Mouse (Mus musculus) forebrain, embryonic 11.5 days (tissue): ENCODE measurements around the gene Grb2. TPM values are rescaled to one million over a fixed set of nuclear protein-coding genes. Genes with fewer than 3 reads are reported as not detected.
A peak's percentile ranks its signal among the peaks of the same experiment; 100 is the strongest.

Source experiments
- ATAC-seq: fragments of 200-750 bp; cut with Nextera tagmentation; replicated peaks from 2 replicates; pipeline ENCODE4 v1.8.0; 2017; ENCODE audit warnings: moderate TSS enrichment; ENCODE audit not compliant: low FRiP score
- DNase-seq: peaks from one replicate; pipeline ENCODE4 v3.0.0-alpha.2; 2017; ENCODE audit warnings: low spot score
- H3K27ac ChIP-seq: fragments of 300-500 bp; sonication (generic); 2 replicates; pipeline ENCODE4 v1.5.1; 2014; ENCODE audit warnings: low read depth, low read length
- H3K27me3 ChIP-seq: fragments of 300-500 bp; sonication (generic); 2 replicates; pipeline ENCODE4 v1.6.1; 2014; ENCODE audit warnings: mild to moderate bottlenecking, low read length, mixed read lengths; ENCODE audit not compliant: control insufficient read depth, insufficient read depth
- H3K36me3 ChIP-seq: fragments of 300-500 bp; sonication (generic); 2 replicates; pipeline ENCODE4 v1.6.1; 2014; ENCODE audit warnings: mild to moderate bottlenecking, low read length, moderate library complexity, mixed read lengths; ENCODE audit not compliant: control insufficient read depth, insufficient read depth
- H3K4me1 ChIP-seq: fragments of 300-500 bp; sonication (generic); replicated peaks from 2 replicates; pipeline ENCODE4 v1.6.1; 2014; ENCODE audit warnings: low read length, mixed read lengths; ENCODE audit not compliant: control insufficient read depth, insufficient read depth
- H3K4me2 ChIP-seq: fragments of 300-500 bp; sonication (generic); 2 replicates; pipeline ENCODE4 v1.6.1; 2014; ENCODE audit warnings: low read depth, mild to moderate bottlenecking, low read length, moderate library complexity, mixed read lengths; ENCODE audit not compliant: severe bottlenecking
- H3K4me3 ChIP-seq: fragments of 300-500 bp; sonication (generic); 2 replicates; pipeline ENCODE4 v1.5.1; 2014; ENCODE audit warnings: low read depth, low read length
- H3K9ac ChIP-seq: fragments of 300-500 bp; sonication (generic); 2 replicates; pipeline ENCODE4 v1.6.1; 2014; ENCODE audit warnings: low read length
- H3K9me3 ChIP-seq: fragments of 300-500 bp; sonication (generic); 2 replicates; pipeline ENCODE4 v1.6.1; 2016; ENCODE audit warnings: low read length, mixed read lengths; ENCODE audit not compliant: control insufficient read depth
- WGBS: fragments of 180-500 bp; shearing (Covaris S2); extraction: QIAGEN DNeasy Blood & Tissue Kit; methylation state at CpG from one replicate; pipeline ENCODE4 v1.1.7; 2014; 5-methylcytosine and 5-hydroxymethylcytosine counted together
- polyA plus RNA-seq: library from polyadenylated mRNA; unstranded; fragments of >200 nt; fragmentation: Nextera tagmentation; extraction: Ambion mirVana; gene quantifications from 2 replicates; pipeline ENCODE4 v1.2.1, GENCODE M21; 2014

The Grb2 gene
- polyA plus RNA-seq, 1 experiment from 2014 or later: 63.0 TPM

- Histone ChIP-seq H3K9me3 (no peaks in the 10 kb centered on the region), H3K27ac (peak overlapping the region; percentile 89), H3K4me2 (peak overlapping the region; percentile 65), H3K4me3 (peak overlapping the region; percentile 98), H3K27me3 (no peaks in the 10 kb centered on the region), H3K9ac (peak overlapping the region; percentile 95), H3K4me1 (peaks cover 7% of the 10 kb centered on the region; the same call in 1 of the 2 replicates), H3K36me3 (no peaks in the 10 kb centered on the region)
- under 1% methylated on average over 23 of the region's 23 CpGs for WGBS
- ATAC-seq (peak; percentile 73), DNase-seq (peak; percentile 70)
Measured at GRCm38 (mm10) chr11:115708956-115709828, 795 bp upstream of the Grb2 start.

DNA sequence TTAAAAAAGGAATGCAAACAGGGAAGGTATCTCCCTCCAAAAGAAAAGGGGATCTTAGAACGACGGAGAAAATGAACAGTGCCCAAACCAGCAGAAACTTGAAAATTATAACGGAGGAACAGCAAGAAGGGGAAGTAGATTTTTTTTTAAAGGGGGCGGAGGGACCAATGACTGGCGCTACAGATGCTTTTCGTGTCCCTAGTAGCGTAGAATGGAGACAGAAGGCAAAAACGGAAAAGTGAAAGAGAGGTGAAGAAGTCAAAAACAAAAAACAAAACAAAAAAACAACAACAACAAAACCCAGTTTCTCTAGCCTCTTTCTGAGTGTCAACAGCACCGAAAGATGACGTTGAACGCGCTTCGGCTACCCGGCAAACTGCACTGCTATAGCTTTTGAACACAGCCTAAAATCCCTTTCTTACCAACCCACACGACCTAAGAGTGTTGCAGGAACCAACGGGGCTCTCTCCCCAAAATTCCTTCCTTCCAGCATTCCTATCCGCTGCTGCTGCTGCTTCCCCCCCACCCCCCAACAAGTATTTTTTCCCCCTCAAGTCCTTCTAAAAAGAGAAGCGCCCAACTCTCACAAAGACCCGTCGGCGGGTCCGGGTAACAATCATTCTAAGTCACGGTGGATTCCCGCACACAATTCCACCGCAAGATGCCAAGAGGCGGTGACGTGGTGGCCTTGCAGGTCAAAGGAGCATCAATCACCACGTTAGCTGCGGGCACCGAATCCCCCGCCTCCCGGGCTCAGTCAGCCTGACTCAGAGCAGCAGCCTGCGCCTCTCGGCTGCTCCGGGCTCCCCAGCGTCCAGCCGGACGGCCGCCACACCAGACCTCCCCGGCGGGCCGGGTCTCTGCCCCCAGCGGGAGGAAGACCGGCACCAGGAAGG lies 836 bp downstream of the Grb2 start:
- peak; percentile 58 for ATAC-seq
- no peaks in the 10 kb centered on the region for H3K9me3 ChIP-seq
- WGBS: under 1% methylated on average over 42 of the region's 44 CpGs

DNA sequence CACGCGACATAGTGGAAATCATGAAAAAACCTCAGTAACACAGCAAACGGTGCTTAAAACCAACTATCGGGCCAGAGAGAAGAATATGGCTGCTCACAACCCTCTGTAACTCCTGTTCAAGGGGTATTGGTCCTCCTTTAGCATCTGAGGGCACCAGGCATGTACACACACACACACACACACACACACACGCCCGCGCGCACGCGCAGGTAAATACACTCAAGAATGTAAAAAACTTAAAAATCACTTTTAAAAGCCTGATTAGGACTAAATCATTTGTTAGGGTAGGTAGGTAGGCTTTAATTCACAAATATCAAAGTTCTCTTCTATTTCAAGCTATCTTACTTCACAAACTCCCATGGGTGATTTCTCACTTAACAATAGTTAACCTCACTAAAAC lies 1.8 kb downstream of the Grb2 start:
- H3K36me3 ChIP-seq: no peaks in the 10 kb centered on the region
- 92% methylated on average over 10 of the region's 10 CpGs for WGBS
- H3K27me3 ChIP-seq: no peaks in the 10 kb centered on the region
- H3K9me3 ChIP-seq: no peaks in the 10 kb centered on the region
- no peak for ATAC-seq
- no peak overlapping the region for H3K4me3 ChIP-seq
- peak overlapping the region; percentile 95; the same call in 1 of the 2 replicates for H3K9ac ChIP-seq
- peaks cover 7% of the 10 kb centered on the region; the same call in 1 of the 2 replicates for H3K4me1 ChIP-seq
- H3K27ac ChIP-seq: no peak overlapping the region
- DNase-seq: peak; percentile 38
- peak overlapping the region; percentile 78; the same call in 1 of the 2 replicates for H3K4me2 ChIP-seq

More for the DNA sequence above, 836 bp downstream of the Grb2 start:
- peak overlapping the region; percentile 89 for H3K27ac ChIP-seq
- peaks cover 7% of the 10 kb centered on the region; the same call in 1 of the 2 replicates for H3K4me1 ChIP-seq
- H3K4me2 ChIP-seq: peak overlapping the region; percentile 78
- H3K9ac ChIP-seq: peak overlapping the region; percentile 95
- peak; percentile 77 for DNase-seq
- peak overlapping the region; percentile 98 for H3K4me3 ChIP-seq
- no peaks in the 10 kb centered on the region for H3K36me3 ChIP-seq
- no peaks in the 10 kb centered on the region for H3K27me3 ChIP-seq

GRCm38 (mm10) chr11:115705561-115705960 lies 2.8 kb downstream of the Grb2 start:
- Histone ChIP-seq H3K36me3 (no peaks in the 10 kb centered on the region), H3K4me3 (no peak overlapping the region), H3K27me3 (no peaks in the 10 kb centered on the region), H3K9me3 (no peaks in the 10 kb centered on the region), H3K4me2 (no peak overlapping the region), H3K4me1 (peaks cover 7% of the 10 kb centered on the region; the same call in 1 of the 2 replicates), H3K27ac (no peak overlapping the region), H3K9ac (no peak overlapping the region)
- DNase-seq (peak; percentile 43), ATAC-seq (no peak)
- 87% methylated on average over 2 of the region's 2 CpGs for WGBS

- Histone ChIP-seq H3K27me3 (no peaks in the 10 kb centered on the region), H3K36me3 (no peaks in the 10 kb centered on the region), H3K27ac (no peak overlapping the region), H3K4me1 (peaks cover 12% of the 10 kb centered on the region; the same call in 1 of the 2 replicates), H3K4me3 (no peak overlapping the region), H3K9ac (no peak overlapping the region), H3K9me3 (no peaks in the 10 kb centered on the region), H3K4me2 (no peak overlapping the region)
- ATAC-seq: no peak
- whole genome bisulfite sequencing: 93% methylated on average over 10 of the region's 10 CpGs
- peak; percentile 4 for DNase-seq
Measured at GRCm38 (mm10) chr11:115704648-115705047, 3.7 kb downstream of the Grb2 start.

DNA sequence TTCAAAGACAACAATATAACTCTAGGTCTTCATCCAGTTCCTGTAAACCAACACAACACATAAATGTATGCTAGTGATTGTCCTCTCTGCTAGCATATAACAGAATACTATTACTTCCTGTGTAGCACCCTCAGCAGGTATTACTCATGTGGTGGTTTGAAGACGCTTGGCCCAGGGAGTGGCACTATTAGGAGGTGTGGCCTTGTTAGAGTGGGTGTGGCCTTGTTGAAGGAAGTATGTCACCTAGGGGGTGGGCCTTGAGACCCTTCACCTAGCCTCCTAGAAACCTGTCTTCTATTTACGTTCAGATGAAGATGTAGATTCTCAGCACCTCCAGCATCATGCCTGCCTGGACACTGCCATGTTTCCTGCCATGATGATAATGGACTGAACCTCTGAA lies 4.9 kb downstream of the Grb2 start:
- H3K27ac ChIP-seq: no peak overlapping the region
- H3K9ac ChIP-seq: no peak overlapping the region
- H3K4me1 ChIP-seq: peaks cover 12% of the 10 kb centered on the region; the same call in 1 of the 2 replicates
- H3K4me3 ChIP-seq: no peak overlapping the region
- WGBS: 89% methylated on average over 2 of the region's 2 CpGs
- DNase-seq (no peak), ATAC-seq (no peak)
- H3K4me2 ChIP-seq: no peak overlapping the region
- H3K27me3 ChIP-seq: no peaks in the 10 kb centered on the region
- H3K9me3 ChIP-seq: no peaks in the 10 kb centered on the region
- H3K36me3 ChIP-seq: no peaks in the 10 kb centered on the region

DNA sequence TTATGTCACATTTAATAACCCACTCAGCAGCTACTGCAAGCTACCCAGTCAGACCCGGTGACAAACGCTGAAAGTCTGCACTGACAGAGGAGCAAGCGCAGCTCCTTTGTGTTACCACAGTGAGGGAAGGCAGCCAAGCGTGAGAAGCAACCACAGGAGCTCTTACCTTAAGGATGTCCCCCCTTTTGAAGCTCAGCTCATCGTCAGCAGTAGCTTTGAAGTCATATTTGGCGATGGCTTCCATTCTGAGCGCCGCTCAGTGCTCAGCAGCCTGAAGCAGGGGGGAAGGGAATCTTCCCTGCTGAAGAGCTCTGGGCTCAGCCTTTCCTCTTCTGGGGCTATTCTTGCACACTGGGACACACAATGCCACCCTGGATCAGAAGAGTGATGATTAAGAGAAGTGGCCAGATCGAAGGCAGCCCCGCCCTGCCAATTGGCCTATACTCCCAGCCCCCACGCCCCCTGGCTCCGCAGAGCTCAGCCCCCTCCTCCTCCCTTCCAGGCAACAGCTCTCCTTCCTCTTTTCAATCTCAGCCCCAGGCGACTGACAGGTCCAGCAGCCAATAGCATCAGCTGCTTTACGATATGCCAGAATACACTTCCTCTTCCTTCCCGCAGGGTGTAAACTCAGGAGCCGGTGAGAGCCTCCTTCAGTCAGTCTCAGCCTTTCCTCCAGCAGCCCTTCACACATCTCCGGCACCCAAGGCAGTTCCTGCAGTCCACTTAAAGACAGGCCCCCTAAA lies 9.2 kb downstream of the Grb2 start:
- 5% methylated on average over 17 of the region's 17 CpGs for WGBS
- H3K9ac ChIP-seq: peak overlapping the region; percentile 37
- peak overlapping the region; percentile 68 for H3K27ac ChIP-seq

DNA sequence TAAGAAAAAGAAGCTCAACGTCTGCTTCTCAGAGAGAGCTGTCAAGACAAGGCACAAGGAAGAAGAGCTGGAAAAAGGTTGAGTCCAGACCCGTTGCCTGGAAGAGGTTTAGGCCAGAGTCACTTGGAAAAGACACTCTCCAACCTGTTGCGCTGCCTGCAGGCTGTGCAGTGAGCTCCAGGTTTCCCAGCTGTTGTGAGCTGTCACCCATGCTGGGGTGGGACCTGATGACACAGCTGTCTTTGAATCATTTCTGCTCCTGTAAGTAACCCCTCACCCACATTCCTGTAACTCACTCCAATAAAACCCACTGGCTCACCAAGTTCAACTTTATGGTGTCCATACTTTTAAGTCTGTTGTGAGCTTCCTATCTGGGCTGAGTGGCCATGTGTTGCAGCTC lies 10.7 kb downstream of the Grb2 start:
- Histone ChIP-seq H3K36me3 (no peaks in the 10 kb centered on the region), H3K4me1 (peaks cover 5% of the 10 kb centered on the region; the same call in 1 of the 2 replicates), H3K4me2 (no peak overlapping the region), H3K27ac (no peak overlapping the region), H3K4me3 (no peak overlapping the region), H3K9me3 (no peaks in the 10 kb centered on the region), H3K27me3 (no peaks in the 10 kb centered on the region), H3K9ac (no peak overlapping the region)
- DNase-seq: no peak
- ATAC-seq: no peak
- 95% methylated on average over 3 of the region's 3 CpGs for WGBS

More for the DNA sequence above, 9.2 kb downstream of the Grb2 start:
- Histone ChIP-seq H3K4me1 (peaks cover 5% of the 10 kb centered on the region; the same call in 1 of the 2 replicates), H3K4me2 (peak overlapping the region; percentile 75), H3K9me3 (no peaks in the 10 kb centered on the region), H3K4me3 (peak overlapping the region; percentile 48), H3K36me3 (no peaks in the 10 kb centered on the region), H3K27me3 (no peaks in the 10 kb centered on the region)
- ATAC-seq (peak; percentile 95), DNase-seq (peak; percentile 90)
